11 mouse cellular contexts compared by ENCODE assay signal in genomic region chr16:21470416-21470815, GRCm38 (mm10). TPM values are rescaled to one million over a fixed set of nuclear protein-coding genes. Genes with fewer than 3 reads are reported as not detected.
A peak's percentile ranks its signal among the peaks of the same experiment; 100 is the strongest.
DNase-seq lines count a peak whose midpoint lies in the region; ATAC-seq and TF ChIP-seq lines count a peak whose summit lies in the region.
"Had no signal": no experiment of that assay in that cellular context is flagged by ENCODE, and none has a peak within 500 bp of the region (broad histone marks: within the 10 kb centered on the region; RNA-seq: fewer than 3 reads in every experiment).

No protein-coding gene starts in this region.

- H3K79me2 ChIP-seq in CH12.LX (replicated peaks; ENCODE audit: control insufficient read depth, extremely low read depth, insufficient read depth, poor library complexity, severe bottlenecking) = no peaks in the 10 kb centered on the region

- no peak for ATAC-seq in forebrain, embryonic 11.5 days (replicated peaks; ENCODE audit: low FRiP score)
- ATAC-seq: hindbrain, embryonic 16.5 days had no signal

- H3K27ac ChIP-seq in CH12.LX (ENCODE audit: insufficient read depth, low read depth) = no peak overlapping the region
- no peak overlapping the region for H3K27ac ChIP-seq in forebrain, embryonic 11.5 days (ENCODE audit: low read depth, low read length)
- H3K27ac ChIP-seq: embryonic facial prominence, embryonic 13.5 days; midbrain, embryonic 12.5 days had no signal

- H3K9me3 ChIP-seq in CH12.LX (replicated peaks; ENCODE audit: low read length) = peaks cover 13% of the 10 kb centered on the region
- no peaks in the 10 kb centered on the region; the same call in 1 of the 2 replicates for H3K9me3 ChIP-seq in forebrain, embryonic 11.5 days (ENCODE audit: control insufficient read depth, low read length)
- H3K9me3 ChIP-seq: embryonic facial prominence, embryonic 13.5 days; midbrain, embryonic 12.5 days had no signal

- TF ChIP-seq RAD21 in CH12.LX (IDR thresholded peaks at IDR 0.05; ENCODE audit: low read depth, low read length) = peak; percentile 6

- dilution Hi-C loops in CH12.LX (cut with MboI; ENCODE audit: extremely low pct_ligation_motif_present, extremely low pct_unique_long_range_greater_than_20kb, low sequenced_read_pairs) = no loop called here

- H3K4me3 ChIP-seq in CH12.LX (replicated peaks in 1 of 3; ENCODE audit: low read depth in 2 of 3, low read length in 2 of 3, poor library complexity in 1 of 3) = no peak overlapping the region
- no peak overlapping the region for H3K4me3 ChIP-seq in forebrain, embryonic 11.5 days (ENCODE audit: low read depth, low read length)
- H3K4me3 ChIP-seq: embryonic facial prominence, embryonic 13.5 days; midbrain, embryonic 12.5 days had no signal

- peak; percentile 64 to 92 for TF ChIP-seq CTCF in CH12.LX (conservative IDR thresholded peaks at IDR 0.05 in 1 of 2, IDR thresholded peaks at IDR 0.05 in 1 of 2; ENCODE audit: low read depth in 2 of 2, low read length in 2 of 2)

- H3K27me3 ChIP-seq in CH12.LX (replicated peaks) = no peaks in the 10 kb centered on the region
- H3K27me3 ChIP-seq in forebrain, embryonic 11.5 days (ENCODE audit: control insufficient read depth, insufficient read depth, low read length) = no peaks in the 10 kb centered on the region
- H3K27me3 ChIP-seq: embryonic facial prominence, embryonic 13.5 days; midbrain, embryonic 12.5 days had no signal

- 84% methylated on average over 4 of the region's 4 CpGs for WGBS in forebrain, embryonic 11.5 days

- no peak for TF ChIP-seq EP300 in CH12.LX (IDR thresholded peaks at IDR 0.05; ENCODE audit: low read length)

- peak; percentile 32 to 33 for DNase-seq in kidney, postnatal 4 days
- DNase-seq in kidney, adult 9 months = no peak
- peak; percentile 29 for DNase-seq in CH12.LX (ENCODE audit: extremely low read depth)
- DNase-seq in NIH3T3 (ENCODE audit: low read depth) = peak; percentile 36
- DNase-seq in lung, postnatal 36 days = peak; percentile 12
- no peak for DNase-seq in forebrain, embryonic 11.5 days (ENCODE audit: low spot score)
- no peak for DNase-seq in ovary, adult 18-20 months (ENCODE audit: low spot score)
- DNase-seq: gastrocnemius, postnatal 10 days had no signal

- peaks cover 16 to 57% of the 10 kb centered on the region in 2 experiments for H3K36me3 ChIP-seq in CH12.LX (replicated peaks in 1 of 2; ENCODE audit: control insufficient read depth in 1 of 2, insufficient read depth in 1 of 2, low read length in 1 of 2)
- peaks cover 4% of the 10 kb centered on the region; the same call in 1 of the 2 replicates for H3K36me3 ChIP-seq in forebrain, embryonic 11.5 days (ENCODE audit: control insufficient read depth, insufficient read depth, low read length)

- H3K9ac ChIP-seq in CH12.LX (ENCODE audit: insufficient read depth, low read depth) = no peak overlapping the region
- H3K9ac ChIP-seq in forebrain, embryonic 11.5 days (ENCODE audit: low read length) = no peak overlapping the region
- H3K9ac ChIP-seq: embryonic facial prominence, embryonic 13.5 days; midbrain, embryonic 12.5 days had no signal

- TF ChIP-seq POLR2A in CH12.LX (IDR thresholded peaks at IDR 0.05; ENCODE audit: low read depth, low read length) = no peak

- in situ Hi-C loops in CH12.LX (cut with MboI; ENCODE audit: low pct_ligation_motif_present, low pct_unique_long_range_greater_than_20kb, low sequenced_read_pairs) = no loop called here

- no peak overlapping the region for H3K4me2 ChIP-seq in CH12.LX (ENCODE audit: insufficient read depth, low read depth, poor library complexity, severe bottlenecking)
- H3K4me2 ChIP-seq in forebrain, embryonic 11.5 days (ENCODE audit: low read depth, low read length, severe bottlenecking) = no peak overlapping the region
- H3K4me2 ChIP-seq: embryonic facial prominence, embryonic 13.5 days; midbrain, embryonic 12.5 days had no signal

- H3K4me1 ChIP-seq in CH12.LX (ENCODE audit: control insufficient read depth in 1 of 2, insufficient read depth in 2 of 2) = peaks cover 0 to 15% of the 10 kb centered on the region in 2 experiments; a peak in 2 of 4 replicates
- H3K4me1 ChIP-seq in forebrain, embryonic 11.5 days (replicated peaks; ENCODE audit: control insufficient read depth, insufficient read depth, low read length) = no peaks in the 10 kb centered on the region
- H3K4me1 ChIP-seq: embryonic facial prominence, embryonic 13.5 days; midbrain, embryonic 12.5 days had no signal

TF ChIP-seq in CH12.LX, 34 proteins besides CTCF, POLR2A, EP300 and RAD21:
- TF ChIP-seq SIN3A (IDR thresholded peaks at IDR 0.05; ENCODE audit: low read length) (no peak), GABPA (IDR thresholded peaks at IDR 0.05; ENCODE audit: insufficient replicate concordance, low read depth, low read length) (no peak), TBP (conservative IDR thresholded peaks at IDR 0.05; ENCODE audit: low read depth, low read length) (no peak), JUND (conservative IDR thresholded peaks at IDR 0.05; ENCODE audit: low read depth, low read length) (no peak), ZKSCAN1 (IDR thresholded peaks at IDR 0.05; ENCODE audit: borderline replicate concordance, low read depth, low read length) (no peak), ELF1 (IDR thresholded peaks at IDR 0.05; ENCODE audit: low read depth, low read length) (no peak), JUN (IDR thresholded peaks at IDR 0.05; ENCODE audit: insufficient read depth, low read depth, low read length) (no peak), CHD1 (IDR thresholded peaks at IDR 0.05; ENCODE audit: low read depth, low read length) (no peak), KAT2A (IDR thresholded peaks at IDR 0.05; ENCODE audit: insufficient replicate concordance, low read length) (no peak), CHD2 (IDR thresholded peaks at IDR 0.05; ENCODE audit: low read length) (no peak), USF2 (conservative IDR thresholded peaks at IDR 0.05; ENCODE audit: low read depth, low read length) (no peak), BHLHE40 (IDR thresholded peaks at IDR 0.05; ENCODE audit: low read depth, low read length) (no peak), NRF1 (IDR thresholded peaks at IDR 0.05; ENCODE audit: low read depth, low read length) (no peak), MEF2A (IDR thresholded peaks at IDR 0.05; ENCODE audit: borderline replicate concordance, low read depth, low read length) (no peak), MAZ (IDR thresholded peaks at IDR 0.05; ENCODE audit: low read depth, low read length) (no peak), TCF12 (IDR thresholded peaks at IDR 0.05; ENCODE audit: low read depth, low read length) (no peak)

RNA-seq across cellular contexts. Expression of gene Vps8, which starts 47.5 kb away (rescaled TPM):
- total RNA-seq in CH12.LX (2012; rRNA removed) (13.3 and 15.9 TPM in 2 replicates), CH12.LX (2014; rRNA removed) (11.9 and 13.6 TPM in 2 replicates)
- polyA plus RNA-seq in CH12.LX (2012; ENCODE audit: insufficient read length, low read depth) = 11.9 and 17.6 TPM in 2 replicates
- 25.5 and 25.9 TPM in 2 replicates for polyA plus RNA-seq in forebrain, embryonic 11.5 days (2014; fragmentation: Nextera tagmentation; extraction: Ambion mirVana)

Comparison
In these comparisons a context has a peak if more than half of its experiments do, and no peak if none do; other contexts are left out.
1. DNase-seq: peak in kidney, postnatal 4 days (2 of 2), CH12.LX (single experiment), NIH3T3 (single experiment) and lung, postnatal 36 days (single experiment); none in kidney, adult 9 months (single experiment), forebrain, embryonic 11.5 days (single experiment) and ovary, adult 18-20 months (single experiment).